Mouse (Mus musculus) forebrain, embryonic 16.5 days (tissue): ENCODE results near the gene Mfsd2b. TPM values are rescaled to one million over a fixed set of nuclear protein-coding genes. Genes with fewer than 3 reads are reported as not detected.
"Not testable (repeated sequence)": the region's sequence is repeated elsewhere in the genome, so short reads cannot be mapped to it uniquely, and the experiment has no call there.

Source experiments
- ATAC-seq: fragments of 200-750 bp; cut with Nextera tagmentation; 2 replicates; pipeline ENCODE4 v1.8.0; 2017; ENCODE audit warnings: mild to moderate bottlenecking, moderate library complexity
- H3K27ac ChIP-seq: fragments of 300-500 bp; sonication (generic); 2 replicates; pipeline ENCODE4 v1.5.1; 2014; ENCODE audit warnings: low read length, control low read depth
- H3K27me3 ChIP-seq: fragments of 300-500 bp; sonication (generic); replicated peaks from 2 replicates; pipeline ENCODE4 v1.6.1; 2014; ENCODE audit warnings: low read length; ENCODE audit not compliant: control insufficient read depth, insufficient read depth
- H3K36me3 ChIP-seq: fragments of 300-500 bp; sonication (generic); 2 replicates; pipeline ENCODE4 v1.6.1; 2014; ENCODE audit not compliant: control insufficient read depth, insufficient read depth
- H3K4me1 ChIP-seq: fragments of 300-500 bp; sonication (generic); replicated peaks from 2 replicates; pipeline ENCODE4 v1.6.1; 2014; ENCODE audit warnings: low read length; ENCODE audit not compliant: control insufficient read depth, insufficient read depth
- H3K4me2 ChIP-seq: fragments of 300-500 bp; sonication (generic); 2 replicates; pipeline ENCODE4 v1.6.1; 2014; ENCODE audit warnings: mild to moderate bottlenecking, low read length, control low read depth
- H3K4me3 ChIP-seq: fragments of 300-500 bp; sonication (generic); replicated peaks from 2 replicates; pipeline ENCODE4 v1.5.1; 2014; ENCODE audit warnings: mild to moderate bottlenecking, low read length, control low read depth
- H3K9ac ChIP-seq: fragments of 300-500 bp; sonication (generic); replicated peaks from 2 replicates; pipeline ENCODE4 v1.6.1; 2014; ENCODE audit warnings: low read depth, low read length, control low read depth
- H3K9me3 ChIP-seq: fragments of 300-500 bp; sonication (generic); 2 replicates; pipeline ENCODE4 v1.6.1; 2016; ENCODE audit warnings: low read length; ENCODE audit not compliant: control insufficient read depth
- WGBS: fragments of 180-500 bp; shearing (Covaris S2); extraction: QIAGEN DNeasy Blood & Tissue Kit; methylation state at CpG from one replicate; pipeline ENCODE4 v1.1.7; 2014; 5-methylcytosine and 5-hydroxymethylcytosine counted together
- polyA plus RNA-seq: library from polyadenylated mRNA; unstranded; fragments of >200 nt; fragmentation: Nextera tagmentation; extraction: Ambion mirVana; gene quantifications from 2 replicates; pipeline ENCODE4 v1.2.1, GENCODE M21; 2015

Mfsd2b gene
- polyA plus RNA-seq, 1 experiment from 2014 or later: 1.3 TPM

DNA sequence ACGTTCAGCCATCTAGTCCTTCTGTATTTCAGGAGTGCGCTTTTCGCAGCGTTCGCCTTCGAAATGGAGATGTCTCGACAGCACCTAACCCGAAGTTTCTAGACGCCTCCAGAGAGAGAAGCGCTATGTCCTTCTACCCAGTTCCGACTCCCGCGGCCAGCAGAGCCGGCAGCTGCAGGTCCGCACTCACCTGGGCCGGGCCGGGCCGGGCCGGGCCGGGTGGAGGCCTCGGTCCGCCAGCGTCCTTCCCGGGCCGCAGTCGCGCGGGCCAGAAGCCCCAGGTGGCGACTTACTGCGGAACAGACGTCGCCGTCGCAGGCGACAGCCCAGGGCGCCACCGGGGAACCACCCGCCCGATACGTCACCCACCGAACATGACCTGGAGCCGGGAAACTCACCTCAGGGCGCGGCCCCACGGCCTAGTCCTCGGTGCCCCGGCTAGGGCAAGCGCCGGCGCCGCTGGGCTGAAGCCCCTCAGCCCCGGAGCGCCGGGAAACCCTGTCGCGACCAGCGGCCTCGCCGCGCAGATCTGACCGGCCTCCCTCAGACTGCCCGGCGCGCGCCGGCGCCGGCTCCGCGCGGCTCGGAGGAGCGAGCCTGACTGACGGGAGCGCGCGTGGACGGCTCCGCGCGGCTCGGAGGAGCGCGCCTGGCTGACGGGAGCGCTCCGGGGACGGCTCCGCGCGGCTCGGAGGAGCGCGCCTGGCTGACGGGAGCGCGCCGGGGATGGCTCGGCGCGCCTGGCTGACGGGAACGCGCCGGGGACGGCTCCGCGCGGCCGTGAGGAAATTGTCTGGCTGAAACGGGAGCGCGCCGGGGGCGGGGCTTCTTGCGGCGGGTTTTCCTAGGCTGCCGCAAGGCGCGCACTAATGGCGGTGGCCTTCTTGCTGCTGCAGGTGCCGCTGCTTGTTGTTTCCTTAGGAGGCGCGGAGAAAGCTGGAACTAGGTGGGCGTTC, 33.1 kb upstream of the Mfsd2b start, which contains the start of gene Ubxn2a:
Gene Ubxn2a (minus strand): TSS at position 755 of the 956 bp plus-strand sequence.
- H3K9me3 ChIP-seq: no peaks in the 10 kb centered on the region
- peak; percentile 94 for ATAC-seq
- peak within 1 kb of the TSS; percentile 76 for H3K4me2 ChIP-seq
- H3K27me3 ChIP-seq: no peaks in the 10 kb centered on the region
- H3K9ac ChIP-seq: peak within 1 kb of the TSS; percentile 90
- peaks cover 7% of the 10 kb centered on the region for H3K4me1 ChIP-seq
- peak within 1 kb of the TSS; percentile 83 for H3K4me3 ChIP-seq
- WGBS: under 1% methylated on average over 119 of the region's 125 CpGs
- H3K27ac ChIP-seq: peak within 1 kb of the TSS; percentile 84
- H3K36me3 ChIP-seq: no peaks in the 10 kb centered on the region

GRCm38 (mm10) chr12:4906476-4906875, 32.3 kb upstream of the Mfsd2b start:
- H3K4me2 ChIP-seq: peak overlapping the region; percentile 76
- peak overlapping the region; percentile 90 for H3K9ac ChIP-seq
- H3K9me3 ChIP-seq: no peaks in the 10 kb centered on the region
- peaks cover 7% of the 10 kb centered on the region for H3K4me1 ChIP-seq
- no peaks in the 10 kb centered on the region for H3K27me3 ChIP-seq
- WGBS: 59% methylated on average over 7 of the region's 7 CpGs
- H3K27ac ChIP-seq: no peak overlapping the region
- H3K4me3 ChIP-seq: peak overlapping the region; percentile 83
- no peak for ATAC-seq
- H3K36me3 ChIP-seq: peaks cover under 1% of the 10 kb centered on the region; the same call in 1 of the 2 replicates

- Histone ChIP-seq H3K36me3 (peaks cover 2% of the 10 kb centered on the region; the same call in 1 of the 2 replicates), H3K4me3 (no peak overlapping the region), H3K27me3 (no peaks in the 10 kb centered on the region), H3K27ac (no peak overlapping the region), H3K9ac (no peak overlapping the region), H3K4me2 (peak overlapping the region; percentile 76; the same call in 1 of the 2 replicates), H3K4me1 (peaks cover 7% of the 10 kb centered on the region), H3K9me3 (no peaks in the 10 kb centered on the region)
- 58% methylated on average over 7 of the region's 7 CpGs for WGBS
- ATAC-seq: no peak
Measured at GRCm38 (mm10) chr12:4905946-4906345, 31.8 kb upstream of the Mfsd2b start.

DNA sequence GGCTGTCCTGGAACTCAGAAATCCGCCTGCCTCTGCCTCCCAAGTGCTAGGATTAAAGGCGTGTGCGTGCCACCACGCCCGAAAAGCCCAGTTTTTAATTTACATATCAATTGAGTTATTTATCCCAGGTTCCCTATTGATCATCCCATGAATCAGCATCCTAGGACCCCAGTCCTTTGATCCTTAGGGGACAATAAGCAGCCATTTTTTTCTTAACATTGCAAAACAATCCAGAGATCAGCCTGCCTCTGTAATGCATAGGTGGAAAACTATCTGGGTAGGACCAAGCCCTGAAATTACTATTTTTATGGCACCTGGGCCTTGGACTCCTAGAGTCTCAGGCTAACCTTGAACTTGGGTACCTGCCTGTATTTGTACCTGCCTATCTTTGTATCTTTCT, 23.9 kb upstream of the Mfsd2b start:
- H3K9ac ChIP-seq: no peak overlapping the region
- no peaks in the 10 kb centered on the region for H3K4me1 ChIP-seq
- H3K9me3 ChIP-seq: no peaks in the 10 kb centered on the region
- no peak overlapping the region for H3K4me3 ChIP-seq
- no peak for ATAC-seq
- H3K36me3 ChIP-seq: peaks cover 4% of the 10 kb centered on the region
- no peak overlapping the region for H3K4me2 ChIP-seq
- H3K27ac ChIP-seq: no peak overlapping the region
- no peaks in the 10 kb centered on the region for H3K27me3 ChIP-seq
- 87% methylated on average over 5 of the region's 5 CpGs for WGBS

DNA sequence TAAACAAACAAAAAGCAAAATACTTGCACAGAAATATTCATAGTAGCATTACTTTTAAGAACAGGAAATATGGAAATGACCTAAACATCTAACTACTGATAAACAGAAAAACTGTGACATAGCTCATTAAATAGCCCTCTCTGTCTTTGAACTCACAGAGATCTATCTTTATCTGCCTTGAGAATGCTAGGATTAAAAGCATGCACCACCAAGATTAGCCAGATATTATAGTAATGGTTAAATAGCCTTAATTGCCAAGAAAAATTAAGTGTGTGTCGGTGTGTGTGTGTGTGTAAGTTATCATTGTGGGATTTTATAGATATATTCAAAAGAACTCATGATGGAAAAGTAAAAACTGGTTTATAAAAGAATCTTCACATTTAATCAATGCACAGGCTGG, 15.7 kb upstream of the Mfsd2b start:
- H3K27me3 ChIP-seq: no peaks in the 10 kb centered on the region
- no peaks in the 10 kb centered on the region for H3K9me3 ChIP-seq
- H3K36me3 ChIP-seq: no peaks in the 10 kb centered on the region; the same call in 1 of the 2 replicates
- no peak overlapping the region for H3K4me2 ChIP-seq
- no peak overlapping the region for H3K9ac ChIP-seq
- 93% methylated on average over 1 of the region's 1 CpGs for WGBS
- no peak overlapping the region for H3K27ac ChIP-seq
- no peak overlapping the region for H3K4me3 ChIP-seq
- H3K4me1 ChIP-seq: no peaks in the 10 kb centered on the region
- no peak for ATAC-seq

GRCm38 (mm10) chr12:4889251-4889650, 15.1 kb upstream of the Mfsd2b start:
- WGBS: 100% methylated on average over 2 of the region's 2 CpGs
- Histone ChIP-seq H3K27ac (no peak overlapping the region), H3K27me3 (no peaks in the 10 kb centered on the region), H3K9me3 (no peaks in the 10 kb centered on the region), H3K36me3 (no peaks in the 10 kb centered on the region; the same call in 1 of the 2 replicates), H3K4me2 (no peak overlapping the region), H3K4me3 (no peak overlapping the region), H3K9ac (no peak overlapping the region), H3K4me1 (no peaks in the 10 kb centered on the region)
- ATAC-seq: no peak

DNA sequence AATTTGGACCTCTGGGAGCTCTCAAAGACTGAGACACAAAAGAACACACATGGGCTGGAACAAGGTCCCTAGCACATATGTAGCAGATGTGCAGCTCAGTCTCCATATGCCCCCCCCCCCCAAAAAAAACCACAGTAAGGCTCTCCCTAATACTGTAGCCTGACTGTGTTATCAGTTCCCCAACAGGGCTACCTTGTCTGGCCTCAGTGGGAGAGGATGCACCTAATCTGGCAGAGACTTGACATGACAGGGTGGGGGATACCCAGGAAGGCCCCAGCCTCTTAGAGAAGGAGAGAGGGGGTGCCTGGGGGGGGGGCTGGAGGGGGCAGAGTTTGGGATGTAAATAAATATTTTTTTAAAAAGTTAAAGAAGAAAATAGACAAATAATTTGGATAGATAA, 14.6 kb upstream of the Mfsd2b start:
- Histone ChIP-seq H3K27me3 (no peaks in the 10 kb centered on the region), H3K4me1 (no peaks in the 10 kb centered on the region), H3K4me2 (no peak overlapping the region), H3K9me3 (no peaks in the 10 kb centered on the region), H3K36me3 (no peaks in the 10 kb centered on the region), H3K4me3 (no peak overlapping the region), H3K9ac (no peak overlapping the region), H3K27ac (no peak overlapping the region)
- no peak for ATAC-seq

GRCm38 (mm10) chr12:4886581-4886980, 12.4 kb upstream of the Mfsd2b start:
- H3K27ac ChIP-seq, H3K4me2 ChIP-seq, H3K27me3 ChIP-seq, H3K9me3 ChIP-seq, H3K4me3 ChIP-seq, H3K36me3 ChIP-seq, ATAC-seq, H3K4me1 ChIP-seq, H3K9ac ChIP-seq: not testable (repeated sequence)
- 94% methylated on average over 4 of the region's 4 CpGs for WGBS

DNA sequence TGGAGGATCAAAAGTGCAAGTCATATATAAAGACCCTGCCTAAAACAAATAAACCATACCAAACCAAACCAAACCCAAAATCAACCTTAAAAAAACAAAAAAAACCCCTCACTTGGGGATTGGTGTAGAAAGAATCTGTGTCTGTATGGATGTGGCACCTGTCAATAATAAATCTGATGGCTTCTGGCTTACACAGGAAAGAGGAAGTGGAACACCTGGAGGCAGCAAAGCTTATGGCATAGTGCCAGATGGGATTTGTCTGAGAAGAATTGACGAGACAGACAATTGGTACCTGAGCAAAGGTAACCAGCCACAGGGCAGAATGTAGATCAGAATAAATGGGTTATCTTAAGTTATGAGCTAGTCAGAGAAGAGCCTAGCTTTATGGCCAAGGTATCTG, 10.9 kb upstream of the Mfsd2b start:
- no peaks in the 10 kb centered on the region for H3K9me3 ChIP-seq
- 70% methylated on average over 1 of the region's 1 CpGs for WGBS

More for the DNA sequence above, 10.9 kb upstream of the Mfsd2b start:
- Histone ChIP-seq H3K36me3 (peaks cover 7% of the 10 kb centered on the region; the same call in 1 of the 2 replicates), H3K4me3 (no peak overlapping the region), H3K9ac (no peak overlapping the region), H3K4me1 (no peaks in the 10 kb centered on the region), H3K27ac (no peak overlapping the region), H3K4me2 (no peak overlapping the region), H3K27me3 (no peaks in the 10 kb centered on the region)
- no peak for ATAC-seq
